Mouse (Mus musculus) heart, embryonic 14.5 days (tissue): ENCODE measurements around the gene Actl11. TPM values are rescaled to one million over a fixed set of nuclear protein-coding genes. Genes with fewer than 3 reads are reported as not detected.

Experiments
- ATAC-seq: fragments of 200-750 bp; cut with Nextera tagmentation; 2 replicates; pipeline ENCODE4 v1.8.0; 2017; ENCODE audit warnings: low read depth, moderate TSS enrichment; ENCODE audit not compliant: insufficient number of reproducible peaks, insufficient read depth, low FRiP score
- H3K27ac ChIP-seq, 2 experiments: fragments of 200-500 bp in 1 of 2; fragments of 300-500 bp in 1 of 2; sonication (generic) in 1 of 2; replicated peaks in 1 of 2; 2 replicates each; pipeline ENCODE4 v1.5.1; 2012 to 2014; ENCODE audit warnings: low read depth in 2 of 2, low read length in 2 of 2, control low read depth in 1 of 2, mild to moderate bottlenecking in 1 of 2, mixed read lengths in 1 of 2; ENCODE audit not compliant: control insufficient read depth in 1 of 2, insufficient read depth in 1 of 2
- H3K27me3 ChIP-seq: fragments of 300-500 bp; sonication (generic); 2 replicates; pipeline ENCODE4 v1.6.1; 2014; ENCODE audit warnings: mild to moderate bottlenecking, low read length, control low read depth; ENCODE audit not compliant: control insufficient read depth, insufficient read depth
- H3K36me3 ChIP-seq: fragments of 300-500 bp; sonication (generic); 2 replicates; pipeline ENCODE4 v1.6.1; 2014; ENCODE audit warnings: mild to moderate bottlenecking, control low read depth, low read length, mixed read lengths; ENCODE audit not compliant: control insufficient read depth, insufficient read depth
- H3K4me1 ChIP-seq, 2 experiments: fragments of 200-500 bp in 1 of 2; fragments of 300-500 bp in 1 of 2; sonication (generic) in 1 of 2; 2 replicates each; pipeline ENCODE4 v1.6.1; 2012 to 2014; ENCODE audit warnings: low read length in 2 of 2, control low read depth in 1 of 2, mixed read lengths in 1 of 2; ENCODE audit not compliant: control insufficient read depth in 2 of 2, insufficient read depth in 2 of 2
- H3K4me2 ChIP-seq: fragments of 300-500 bp; sonication (generic); 2 replicates; pipeline ENCODE4 v1.6.1; 2014; ENCODE audit warnings: mild to moderate bottlenecking, low read length
- H3K4me3 ChIP-seq, 2 experiments: fragments of 200-500 bp in 1 of 2; fragments of 300-500 bp in 1 of 2; sonication (generic) in 1 of 2; 2 replicates each; pipeline ENCODE4 v1.5.1; 2012 to 2014; ENCODE audit warnings: low read length in 2 of 2, mild to moderate bottlenecking in 2 of 2, control low read depth in 1 of 2, low read depth in 1 of 2, moderate library complexity in 1 of 2; ENCODE audit not compliant: control insufficient read depth in 1 of 2, insufficient read depth in 1 of 2
- H3K9ac ChIP-seq: fragments of 300-500 bp; sonication (generic); 2 replicates; pipeline ENCODE4 v1.6.1; 2014; ENCODE audit warnings: mild to moderate bottlenecking, low read length
- H3K9me3 ChIP-seq: fragments of 300-500 bp; sonication (generic); 2 replicates; pipeline ENCODE4 v1.6.1; 2016; ENCODE audit warnings: low read length, control low read depth; ENCODE audit not compliant: control insufficient read depth
- WGBS: fragments of 180-500 bp; shearing (Covaris S2); extraction: QIAGEN DNeasy Blood & Tissue Kit; methylation state at CpG from one replicate; pipeline ENCODE4 v1.1.7; 2014; 5-methylcytosine and 5-hydroxymethylcytosine counted together
- polyA plus RNA-seq: library from polyadenylated mRNA; unstranded; fragments of >200 nt; fragmentation: Nextera tagmentation; extraction: Ambion mirVana; gene quantifications from 2 replicates; pipeline ENCODE4 v1.2.1, GENCODE M21; 2014

Gene Actl11
- polyA plus RNA-seq, 1 experiment from 2014 or later: not detected

GRCm38 (mm10) chr9:107936215-107936822 is 8.1 kb downstream of the Actl11 start:
- Histone ChIP-seq H3K4me3 (peak overlapping the region; percentile 42 to 49), H3K4me2 (peak overlapping the region; percentile 90), H3K27me3 (peaks cover 47% of the 10 kb centered on the region), H3K9ac (peak overlapping the region; percentile 68), H3K27ac (no peak overlapping the region), H3K36me3 (no peaks in the 10 kb centered on the region), H3K4me1 (peaks cover 0 to 13% of the 10 kb centered on the region in 2 experiments; a peak in 2 of 4 replicates), H3K9me3 (no peaks in the 10 kb centered on the region)
- ATAC-seq: no peak
- 5% methylated on average over 29 of the region's 29 CpGs for WGBS

DNA sequence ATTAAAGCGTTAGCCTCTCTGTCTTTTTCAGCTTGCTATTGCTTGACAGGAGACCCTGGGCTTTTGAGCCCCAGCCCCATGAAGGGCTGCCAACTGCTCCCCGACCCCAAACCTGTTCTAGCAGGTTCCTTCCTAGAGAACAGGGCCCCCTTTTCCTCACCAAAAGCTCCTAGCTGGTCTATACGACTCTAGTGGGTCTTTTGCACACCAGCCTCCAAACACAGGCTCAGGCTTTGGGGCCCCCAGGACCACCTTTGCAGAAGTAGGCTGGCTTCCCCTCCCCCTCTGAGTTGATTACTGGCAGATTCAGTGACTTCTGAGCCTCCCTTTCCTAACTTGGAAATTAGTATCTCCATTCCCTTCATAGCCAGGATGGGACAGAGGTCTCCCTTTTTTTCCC is 8.6 kb downstream of the Actl11 start:
- WGBS: 27% methylated on average over 3 of the region's 3 CpGs
- ATAC-seq: no peak
- 0 out of 2 replicates have a peak overlapping the region, but pooled peaks have one; percentile 90 for H3K4me2 ChIP-seq

DNA sequence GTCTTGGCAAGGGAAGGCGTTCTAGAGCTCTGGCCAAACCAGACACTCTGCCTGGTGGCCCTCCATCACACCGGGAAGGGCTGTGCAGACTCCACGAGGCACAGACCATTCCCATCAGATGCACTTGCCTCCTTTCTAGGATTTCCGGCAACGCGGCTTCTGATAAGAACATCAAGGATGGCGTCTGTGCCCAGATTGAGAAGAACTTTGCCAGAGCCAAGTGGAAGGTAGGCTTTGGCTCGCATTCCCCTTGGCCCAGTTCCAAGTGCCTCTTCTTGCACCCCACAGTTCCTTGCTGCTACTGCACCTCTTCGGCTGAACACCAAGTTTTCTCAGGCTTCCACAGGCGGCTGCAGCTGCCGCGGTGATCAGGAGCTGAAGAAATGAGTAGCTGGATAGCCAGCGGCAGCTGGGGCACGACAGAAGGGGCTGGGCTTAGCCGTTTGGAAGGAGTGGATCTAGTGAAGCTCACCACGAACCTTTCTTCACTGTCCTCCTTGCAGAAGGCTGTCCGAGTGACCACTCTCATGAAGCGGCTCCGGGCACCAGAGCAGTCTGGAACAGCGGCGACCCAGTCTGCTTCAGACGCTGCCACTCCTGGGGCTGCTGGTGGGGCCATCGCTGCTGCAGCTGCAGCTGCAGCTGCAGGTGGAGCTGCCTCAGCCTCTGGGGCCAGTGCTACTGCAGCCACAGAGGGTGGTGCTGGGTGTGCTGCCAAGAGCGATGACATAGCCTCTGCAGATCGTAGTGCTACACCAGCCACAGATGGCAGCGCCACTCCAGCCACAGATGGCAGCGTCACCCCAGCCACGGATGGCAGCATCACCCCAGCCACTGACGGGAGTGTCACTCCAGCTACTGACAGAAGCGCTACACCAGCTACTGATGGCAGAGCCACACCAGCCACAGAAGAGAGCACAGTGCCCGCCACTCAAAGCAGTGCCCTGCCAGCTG is 19.2 kb downstream of the Actl11 start:
- Histone ChIP-seq H3K4me1 (peaks cover 3 to 8% of the 10 kb centered on the region in 2 experiments; a peak in 2 of 4 replicates), H3K4me3 (no peak overlapping the region), H3K27ac (no peak overlapping the region), H3K4me2 (no peak overlapping the region), H3K27me3 (no peaks in the 10 kb centered on the region), H3K9ac (no peak overlapping the region), H3K9me3 (no peaks in the 10 kb centered on the region), H3K36me3 (no peaks in the 10 kb centered on the region)
- 82% methylated on average over 31 of the region's 31 CpGs for WGBS
- no peak for ATAC-seq

More for the DNA sequence above, 8.6 kb downstream of the Actl11 start:
- no peaks in the 10 kb centered on the region for H3K36me3 ChIP-seq
- no peak overlapping the region for H3K4me3 ChIP-seq
- peaks cover 47% of the 10 kb centered on the region for H3K27me3 ChIP-seq
- no peak overlapping the region for H3K27ac ChIP-seq
- H3K4me1 ChIP-seq: peaks cover 0 to 13% of the 10 kb centered on the region in 2 experiments; a peak in 2 of 4 replicates
- H3K9me3 ChIP-seq: no peaks in the 10 kb centered on the region
- no peak overlapping the region for H3K9ac ChIP-seq

- no peak overlapping the region for H3K4me2 ChIP-seq
- no peak overlapping the region for H3K4me3 ChIP-seq
- no peak overlapping the region for H3K27ac ChIP-seq
- no peak overlapping the region for H3K9ac ChIP-seq
- no peaks in the 10 kb centered on the region for H3K36me3 ChIP-seq
- H3K9me3 ChIP-seq: no peaks in the 10 kb centered on the region
- no peaks in the 10 kb centered on the region for H3K27me3 ChIP-seq
- ATAC-seq: no peak
- H3K4me1 ChIP-seq: peaks cover 3 to 8% of the 10 kb centered on the region in 2 experiments; a peak in 2 of 4 replicates
- 78% methylated on average over 13 of the region's 13 CpGs for WGBS
Measured at GRCm38 (mm10) chr9:107949184-107949921, 21.1 kb downstream of the Actl11 start.

- Histone ChIP-seq H3K4me1 (peaks cover 3 to 8% of the 10 kb centered on the region in 2 experiments; a peak in 2 of 4 replicates), H3K36me3 (no peaks in the 10 kb centered on the region), H3K27ac (peak within 1 kb of the TSS; percentile 61 to 88; a peak in 3 of 4 replicates), H3K9me3 (no peaks in the 10 kb centered on the region), H3K27me3 (no peaks in the 10 kb centered on the region), H3K4me2 (peak within 1 kb of the TSS; percentile 75), H3K4me3 (peak within 1 kb of the TSS; percentile 69 to 97), H3K9ac (peak within 1 kb of the TSS; percentile 76)
- ATAC-seq: no peak
- WGBS: 90% methylated on average over 10 of the region's 10 CpGs
Measured at GRCm38 (mm10) chr9:107949922-107950235, 21.6 kb downstream of the Actl11 start, which contains the start of gene Traip. Gene Traip (plus strand): TSS chr9:107950136.

- peaks cover 3 to 8% of the 10 kb centered on the region in 2 experiments; a peak in 2 of 4 replicates for H3K4me1 ChIP-seq
- peak overlapping the region; percentile 69 to 97 for H3K4me3 ChIP-seq
- H3K9me3 ChIP-seq: no peaks in the 10 kb centered on the region
- 14% methylated on average over 45 of the region's 45 CpGs for WGBS
- H3K36me3 ChIP-seq: no peaks in the 10 kb centered on the region
- peak overlapping the region; percentile 61 to 88; a peak in 3 of 4 replicates for H3K27ac ChIP-seq
- peak; percentile 79; the same call in 1 of the 2 replicates for ATAC-seq
- peak overlapping the region; percentile 75 for H3K4me2 ChIP-seq
- H3K9ac ChIP-seq: peak overlapping the region; percentile 76
- no peaks in the 10 kb centered on the region for H3K27me3 ChIP-seq
Measured at GRCm38 (mm10) chr9:107950460-107951355, 22.4 kb downstream of the Actl11 start.
